Mouse (Mus musculus): Measurements from ENCODE around the gene Itga5.
A peak's percentile ranks its signal among the peaks of the same experiment; 100 is the strongest.

DNA sequence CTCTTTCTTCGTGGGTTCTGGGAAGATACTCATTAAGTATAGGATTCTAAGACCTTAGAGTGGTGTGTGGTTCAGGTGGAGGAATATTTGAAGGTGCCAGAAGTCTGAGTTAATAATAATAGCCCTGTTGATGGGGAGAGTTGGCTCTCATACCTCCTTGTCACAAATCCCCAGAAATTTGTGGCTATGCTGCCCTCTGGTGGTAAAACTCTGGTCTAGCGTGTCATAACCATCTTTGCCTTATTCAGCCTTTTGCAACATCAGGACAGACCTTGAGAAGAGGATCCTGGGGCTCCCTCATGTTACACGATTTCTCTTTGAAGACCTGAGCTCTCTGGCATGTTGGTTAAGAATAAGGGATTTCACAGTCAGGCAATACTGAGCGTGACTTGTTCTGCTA, 24.1 kb downstream of the Itga5 start:
- TF ChIP-seq CTCF (conservative IDR thresholded peaks at IDR 0.05 in 1 of 2, IDR thresholded peaks at IDR 0.05 in 1 of 2; ENCODE audit: low read depth in 2 of 2, low read length in 2 of 2) (peak; percentile 95), UBTF (IDR thresholded peaks at IDR 0.05; ENCODE audit: low read depth, low read length) (no peak), POLR2A (IDR thresholded peaks at IDR 0.05; ENCODE audit: low read depth, low read length) (no peak)
